Mouse (Mus musculus) adrenal gland, postnatal 36 days (tissue): ENCODE measurements around the gene Rin2. TPM values are rescaled to one million over a fixed set of nuclear protein-coding genes. Genes with fewer than 3 reads are reported as not detected.

Experiments used
- DNase-seq, 2 experiments: peaks; one replicate each; pipeline ENCODE4 v3.0.0; 2021; ENCODE audit warnings: mixed read lengths in 1 of 2
- total RNA-seq, 2 experiments: library from RNA; stranded (reverse); gene quantifications; 2 replicates each; pipeline ENCODE4 v1.2.3; 2021

The Rin2 gene
- total RNA-seq, 2 experiments from 2014 or later: 29.3 to 41.4 TPM

DNA sequence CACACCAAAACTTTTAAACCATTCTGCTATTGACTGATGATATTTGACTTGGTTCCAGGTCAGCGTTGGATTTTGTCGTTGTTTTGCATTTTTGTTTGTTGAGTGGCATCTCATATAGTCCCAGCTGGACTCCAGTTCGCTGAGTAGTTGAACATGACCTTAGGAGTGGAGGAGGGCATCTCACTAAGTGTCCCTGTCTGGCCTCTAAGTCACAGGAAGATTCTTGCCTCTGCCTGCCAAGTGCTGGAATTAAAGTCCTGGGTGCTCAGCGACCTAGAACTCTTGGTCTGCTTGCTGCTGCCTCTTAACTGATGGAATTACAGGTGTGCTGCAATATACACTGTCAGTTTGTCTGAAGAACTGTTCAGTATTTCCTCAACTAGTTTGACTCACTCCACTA, 154.2 kb downstream of the Rin2 start:
- DNase-seq: no peak

GRCm38 (mm10) chr2:145830417-145830816, 155.4 kb downstream of the Rin2 start:
- DNase-seq: no peak

GRCm38 (mm10) chr2:145831949-145832835, 157.2 kb downstream of the Rin2 start:
- DNase-seq: peak; percentile 42 to 65

DNA sequence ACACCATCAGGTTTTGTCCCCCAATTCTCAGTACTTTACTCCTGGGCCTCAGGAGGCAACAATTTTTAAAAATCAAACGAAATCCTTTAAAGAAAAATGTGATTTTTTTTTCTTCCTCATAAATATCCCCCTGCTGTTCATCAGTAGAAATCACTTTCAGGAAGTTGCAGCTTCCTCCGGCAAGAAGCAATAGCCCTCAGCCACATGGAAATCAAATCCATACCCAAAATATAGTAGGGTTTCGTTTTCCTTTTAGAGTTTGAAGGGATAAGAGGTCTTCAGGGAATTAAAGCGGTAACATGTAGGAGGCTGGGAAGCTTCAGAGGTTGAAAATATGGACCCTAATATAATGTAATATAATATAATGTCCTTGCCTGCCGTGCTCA, 157.8 kb downstream of the Rin2 start:
- DNase-seq: no peak

GRCm38 (mm10) chr2:145833341-145833740, 158.3 kb downstream of the Rin2 start:
- peak in 1 of 2 experiments; percentile 20 for DNase-seq

GRCm38 (mm10) chr2:145835920-145836319, 160.9 kb downstream of the Rin2 start:
- no peak for DNase-seq

DNA sequence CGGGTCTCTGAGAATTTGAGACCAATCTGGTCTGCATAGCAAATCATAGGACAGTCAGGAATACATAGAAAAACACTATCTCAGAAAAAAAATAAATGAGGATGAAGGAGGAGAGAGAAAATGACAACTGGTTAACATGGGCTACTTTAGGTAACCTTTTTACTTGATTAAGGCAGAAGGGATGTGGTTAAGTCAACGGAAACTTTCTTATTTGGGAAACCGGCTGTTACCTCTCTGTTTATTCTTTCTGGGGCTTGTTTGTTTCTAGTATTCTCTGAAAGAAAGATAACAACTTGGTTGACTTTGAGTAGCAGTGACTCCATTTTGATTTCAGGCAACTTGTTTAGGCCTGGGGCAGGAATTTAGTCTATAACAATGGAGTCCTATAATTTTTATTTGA, 163.7 kb downstream of the Rin2 start:
- no peak for DNase-seq

- DNase-seq: no peak
Measured at GRCm38 (mm10) chr2:145839565-145840315, 164.7 kb downstream of the Rin2 start.

DNA sequence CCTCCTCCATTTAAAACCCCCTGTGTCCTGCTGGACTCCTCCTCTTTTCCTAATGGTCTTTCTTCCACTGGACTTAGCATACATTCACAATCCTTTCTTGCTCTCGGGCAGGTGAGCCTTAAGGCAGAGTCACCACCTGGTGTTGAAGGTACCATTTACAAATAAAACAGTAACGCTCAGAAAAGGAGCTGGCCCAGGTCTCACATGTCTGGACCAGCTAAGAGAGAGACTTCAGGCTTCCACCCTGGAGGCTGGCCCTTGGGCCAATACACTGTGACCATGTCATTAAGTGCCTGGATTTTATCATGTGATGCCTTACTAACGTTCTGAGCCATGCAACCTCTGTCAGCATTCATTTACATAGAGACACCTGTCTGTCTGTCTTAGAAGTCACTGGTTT, 165.3 kb downstream of the Rin2 start:
- no peak for DNase-seq

- DNase-seq: no peak
Measured at GRCm38 (mm10) chr2:145840910-145841870, 166.2 kb downstream of the Rin2 start.

DNA sequence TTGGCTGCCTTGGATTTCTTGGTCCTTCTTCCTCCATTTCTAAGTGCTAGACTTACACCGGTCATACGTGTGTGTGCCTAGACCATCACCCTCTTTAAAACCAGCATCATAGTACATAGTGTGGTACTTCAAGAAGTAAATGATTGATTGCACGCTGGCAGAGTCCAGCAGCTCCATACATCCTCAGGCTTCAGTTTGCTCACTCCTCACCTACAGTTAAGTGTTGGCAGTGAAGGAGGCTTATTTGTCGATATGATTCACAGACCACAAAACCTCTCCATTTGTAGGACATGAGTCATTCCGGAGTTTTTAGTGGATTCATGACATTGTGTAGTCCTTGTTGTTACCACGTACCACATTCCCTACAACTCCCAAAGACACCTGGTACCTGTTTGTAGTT, 168.3 kb downstream of the Rin2 start:
- DNase-seq: no peak

DNA sequence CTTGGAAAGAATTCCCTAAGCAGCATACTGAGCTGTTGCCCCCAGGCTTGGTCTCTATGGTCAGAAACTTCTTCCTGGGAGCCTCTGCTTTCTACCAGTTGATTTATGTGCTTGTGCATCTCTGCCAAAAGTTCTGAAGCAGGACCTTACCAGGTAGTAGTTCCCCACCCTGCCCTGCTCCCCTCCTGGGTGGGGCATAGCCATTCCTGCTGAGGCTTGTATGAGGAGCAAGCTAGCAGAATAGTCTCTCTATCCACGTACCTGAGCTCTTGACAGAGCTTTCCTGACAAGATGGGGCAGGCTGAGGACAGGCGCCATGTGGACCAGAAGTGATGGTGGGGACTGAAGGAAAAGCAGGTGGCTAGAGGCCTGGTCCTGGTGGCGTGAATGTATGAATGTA, 171.6 kb downstream of the Rin2 start:
- DNase-seq: no peak

DNA sequence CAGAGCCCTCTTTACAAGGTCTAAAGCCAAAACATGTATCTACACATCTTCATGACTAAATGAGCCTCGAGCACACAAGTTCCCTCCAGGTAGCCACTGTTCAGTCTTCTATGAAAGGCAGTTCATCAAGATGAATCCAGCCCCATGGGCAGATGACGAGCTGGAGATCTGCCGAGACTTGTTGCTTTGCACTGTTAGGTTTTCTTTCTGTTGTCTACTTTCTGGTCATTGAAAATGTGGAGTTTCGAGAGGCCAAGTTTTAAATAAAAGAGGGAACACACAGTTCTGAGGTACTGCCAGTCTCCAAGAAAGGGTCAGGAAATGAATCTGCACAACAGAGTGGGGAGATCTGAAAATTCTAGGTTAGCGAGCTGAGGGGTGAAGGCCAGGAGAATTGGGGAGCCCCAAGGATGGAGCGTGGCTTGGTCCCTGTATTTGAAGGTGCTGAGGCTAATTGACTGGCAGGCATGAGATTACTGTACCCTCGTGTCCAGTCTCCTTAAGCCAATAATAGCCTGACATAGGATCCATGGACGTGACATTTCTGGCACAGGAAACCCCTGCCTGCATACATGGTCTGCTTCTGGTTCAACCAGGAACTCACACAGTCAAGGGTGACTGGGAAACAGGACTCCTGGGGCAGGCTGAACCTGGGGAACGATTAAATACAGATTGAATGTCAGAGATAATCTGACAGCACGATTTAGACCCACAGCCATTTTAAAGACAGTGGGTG, 174.3 kb downstream of the Rin2 start:
- no peak for DNase-seq

- no peak for DNase-seq
Measured at GRCm38 (mm10) chr2:145850779-145851178, 175.8 kb downstream of the Rin2 start.

GRCm38 (mm10) chr2:145855831-145856230, 180.8 kb downstream of the Rin2 start:
- DNase-seq: no peak

- peak; percentile 50 to 56 for DNase-seq
Measured at GRCm38 (mm10) chr2:145857864-145858263, 182.8 kb downstream of the Rin2 start.

- DNase-seq: peak in 1 of 2 experiments; percentile 54
Measured at GRCm38 (mm10) chr2:145859442-145859931, 184.5 kb downstream of the Rin2 start.

DNA sequence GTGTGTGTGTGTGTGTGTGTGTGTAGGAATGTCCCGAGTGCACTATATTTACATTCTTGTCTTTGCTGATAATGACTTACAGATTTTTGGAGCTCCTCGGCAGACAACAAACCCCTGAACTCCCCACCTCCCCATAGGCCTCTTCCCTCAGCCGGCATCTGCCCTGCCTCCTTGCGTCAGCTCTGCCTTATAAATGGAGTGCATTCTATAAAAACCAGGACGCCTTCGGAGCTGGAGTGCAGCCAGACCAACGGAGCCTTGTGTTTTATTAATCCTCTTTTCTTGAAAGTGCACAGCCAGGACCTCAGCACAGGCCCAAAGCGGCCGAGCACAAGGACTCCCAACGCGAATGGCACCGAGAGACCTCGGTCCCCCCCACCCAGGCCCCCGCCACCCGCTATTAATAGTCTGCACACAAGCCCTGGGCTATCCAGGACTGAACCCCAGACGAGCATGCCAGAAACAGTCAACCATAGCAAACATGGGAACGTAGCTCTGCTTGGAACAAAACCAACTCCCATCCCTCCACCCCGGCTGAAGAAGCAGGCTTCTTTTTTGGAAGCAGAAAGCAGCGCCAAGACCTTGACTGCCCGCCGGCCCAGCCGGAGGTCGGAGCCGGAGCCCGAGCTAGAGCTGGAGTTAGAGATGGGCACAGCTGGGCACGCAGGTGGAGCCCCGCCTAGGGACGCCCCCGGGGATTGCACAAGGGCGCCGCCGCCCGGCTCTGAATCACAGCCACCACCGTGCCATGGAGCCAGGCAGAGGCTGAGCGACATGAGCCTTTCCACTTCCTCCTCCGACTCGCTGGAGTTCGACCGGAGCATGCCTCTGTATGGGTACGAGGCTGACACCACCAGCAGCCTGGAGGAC, 185.2 kb downstream of the Rin2 start:
- DNase-seq: peak; percentile 91 to 93

GRCm38 (mm10) chr2:145861193-145862123, 186.4 kb downstream of the Rin2 start:
- DNase-seq: peak in 1 of 2 experiments; percentile 18
